Mouse (Mus musculus): ENCODE data around the gene Tnfsf13. TPM values are rescaled to one million over a fixed set of nuclear protein-coding genes. Genes with fewer than 3 reads are reported as not detected.

Gene Tnfsf13
- total RNA-seq (2023), result not detected

DNA sequence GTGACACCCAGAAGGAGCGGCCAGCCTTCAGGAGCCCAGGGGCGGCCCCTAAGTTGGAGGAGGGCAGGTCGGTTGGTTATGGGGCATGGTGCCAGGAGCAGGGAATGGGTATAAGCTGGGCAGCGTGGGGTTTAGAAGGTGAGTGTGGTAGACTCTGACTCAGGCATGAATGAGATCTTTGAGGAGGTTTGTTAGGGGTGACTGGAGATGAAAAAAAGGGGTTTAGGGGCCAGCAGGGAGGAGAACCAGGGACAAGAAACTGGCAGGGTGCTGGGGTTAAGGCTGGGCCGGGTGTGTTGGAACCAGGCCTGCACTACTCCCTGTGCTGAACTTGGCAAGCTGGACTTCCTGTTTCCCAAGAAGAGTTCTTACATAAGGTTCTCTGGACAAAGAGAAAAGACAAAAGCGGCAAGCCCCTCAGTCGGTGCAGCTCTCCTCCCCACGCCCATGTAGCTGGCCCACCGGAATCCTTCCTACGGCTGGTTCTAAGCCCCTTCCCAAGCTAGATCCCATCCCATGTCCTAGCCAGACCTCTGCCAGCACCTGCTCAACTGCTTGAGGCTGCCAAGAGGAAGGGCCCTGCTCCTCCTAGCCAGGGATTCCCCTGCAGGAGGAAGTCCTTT, at the start of gene Tnfsf13:
Gene Tnfsf13 (minus strand): TSS at position 259 of the 623 bp plus-strand sequence.

DNA sequence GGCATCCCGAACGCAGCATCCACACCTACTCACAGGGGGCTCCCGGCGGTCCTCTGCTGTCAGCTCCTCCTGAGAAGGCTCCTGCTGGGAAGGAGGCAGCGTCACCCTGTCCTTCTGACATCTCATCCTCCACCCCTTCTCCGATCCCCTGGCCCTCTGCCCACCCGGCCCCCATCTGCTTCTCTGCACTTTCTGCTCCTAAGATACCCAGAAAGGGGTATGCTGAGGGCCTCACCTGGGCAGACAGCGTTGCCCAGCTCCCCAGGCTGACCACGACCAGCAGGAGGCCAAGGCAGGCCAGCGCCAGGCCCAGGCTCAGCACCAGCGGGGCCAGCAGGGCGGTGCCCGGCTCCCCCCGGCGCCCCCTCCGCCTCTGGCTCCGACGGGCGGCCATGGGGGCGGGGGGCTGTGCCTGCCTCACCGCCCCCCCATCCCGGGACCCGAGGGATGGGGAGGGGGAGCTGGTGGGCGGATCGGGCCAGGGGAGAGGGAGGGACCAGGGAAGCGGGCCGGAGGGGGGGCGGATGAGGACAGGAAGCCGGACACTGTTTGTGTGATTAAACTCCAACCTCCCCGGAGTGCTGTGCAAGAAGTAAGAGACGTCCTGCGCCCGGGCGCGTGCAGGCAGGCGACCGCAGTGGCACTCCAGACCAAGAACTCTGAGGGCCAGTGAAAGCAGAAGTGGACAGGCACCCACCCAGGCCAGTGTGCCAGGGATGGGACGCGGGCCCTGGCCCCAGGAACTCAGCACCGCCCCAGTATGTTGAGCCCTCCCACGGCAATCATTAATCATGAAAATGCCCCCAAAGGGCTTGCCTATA, 10.0 kb upstream of the Tnfsf13 start, which contains the start of the genes Tnfsf12 and Tnfsfm13:
Gene Tnfsf12 (minus strand): TSS at position 489 of the 821 bp plus-strand sequence.
Gene Tnfsfm13 (minus strand): TSS at position 738 of the 821 bp plus-strand sequence.

DNA sequence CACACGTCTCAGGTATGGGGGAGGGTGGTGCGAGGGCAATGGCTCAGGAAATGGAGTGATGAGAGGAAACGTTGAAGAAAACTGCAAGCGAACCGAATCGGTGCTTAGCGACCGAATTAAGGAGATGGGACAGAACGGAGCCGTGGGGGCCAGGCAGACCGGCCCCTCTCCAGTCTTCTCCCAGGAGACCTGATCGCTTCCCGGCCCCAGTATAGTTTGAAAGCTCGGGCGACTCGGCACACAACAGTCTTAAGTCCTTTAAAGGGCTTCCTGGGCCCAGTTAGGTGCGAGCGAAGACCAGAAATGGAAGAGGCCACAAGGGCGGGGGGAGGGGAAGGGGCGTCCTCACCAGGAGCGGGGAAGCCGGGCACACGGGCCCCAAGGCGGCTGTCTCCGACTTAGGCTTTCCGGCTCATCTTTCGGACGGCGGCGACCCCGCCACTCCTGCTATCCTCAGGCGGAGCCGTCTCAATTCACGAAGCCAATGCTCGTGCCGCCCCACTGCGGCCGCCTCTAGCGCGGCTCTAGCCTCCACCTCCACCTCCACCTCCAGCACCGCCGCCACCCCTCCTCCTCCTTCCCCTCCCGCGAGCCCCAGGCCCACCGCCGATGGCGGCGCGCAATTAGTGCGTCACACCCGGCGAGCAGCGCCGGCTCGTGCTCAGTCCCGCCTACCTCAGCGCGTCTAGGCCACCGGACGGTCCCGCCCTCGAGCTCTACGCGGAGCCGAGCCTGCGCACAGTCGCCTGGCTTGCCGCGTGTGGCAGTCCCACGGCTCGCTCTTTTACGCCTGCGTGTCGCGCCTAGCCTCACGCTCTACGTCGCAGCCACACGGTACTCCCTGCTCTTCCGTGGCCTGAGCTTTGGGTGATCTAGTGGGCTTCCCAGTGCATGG, 4.0 kb downstream of the Tnfsf13 start, which contains the start of gene Senp3:
Gene Senp3 (minus strand): TSS at position 771 of the 895 bp plus-strand sequence.

DNA sequence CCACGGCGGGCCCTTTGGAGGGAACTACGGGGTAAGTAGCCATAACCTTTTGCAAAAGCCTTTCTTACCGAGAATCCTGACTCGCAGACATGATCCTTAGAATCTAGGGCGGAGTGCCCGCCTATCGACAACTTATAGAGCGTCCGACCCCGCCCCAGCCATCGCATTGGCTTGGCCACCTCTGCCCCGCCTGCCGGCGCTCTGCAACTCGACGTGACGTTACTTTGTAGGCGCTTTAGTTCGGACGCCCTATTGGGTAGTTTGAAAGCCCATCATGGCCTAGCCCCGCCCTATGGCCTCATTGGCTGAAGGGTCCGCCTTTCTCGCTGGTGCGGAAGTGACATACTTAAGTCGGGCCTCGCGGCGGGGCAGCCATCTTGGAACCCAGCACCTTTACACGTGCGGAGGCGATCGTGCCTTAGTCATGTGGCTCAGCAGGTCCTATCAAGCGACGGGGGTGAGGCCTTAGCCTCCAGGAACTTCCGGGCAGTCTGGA, 13.3 kb downstream of the Tnfsf13 start, which contains the start of gene Eif4a1:
Gene Eif4a1 (minus strand): TSS at position 213 of the 496 bp plus-strand sequence.

DNA sequence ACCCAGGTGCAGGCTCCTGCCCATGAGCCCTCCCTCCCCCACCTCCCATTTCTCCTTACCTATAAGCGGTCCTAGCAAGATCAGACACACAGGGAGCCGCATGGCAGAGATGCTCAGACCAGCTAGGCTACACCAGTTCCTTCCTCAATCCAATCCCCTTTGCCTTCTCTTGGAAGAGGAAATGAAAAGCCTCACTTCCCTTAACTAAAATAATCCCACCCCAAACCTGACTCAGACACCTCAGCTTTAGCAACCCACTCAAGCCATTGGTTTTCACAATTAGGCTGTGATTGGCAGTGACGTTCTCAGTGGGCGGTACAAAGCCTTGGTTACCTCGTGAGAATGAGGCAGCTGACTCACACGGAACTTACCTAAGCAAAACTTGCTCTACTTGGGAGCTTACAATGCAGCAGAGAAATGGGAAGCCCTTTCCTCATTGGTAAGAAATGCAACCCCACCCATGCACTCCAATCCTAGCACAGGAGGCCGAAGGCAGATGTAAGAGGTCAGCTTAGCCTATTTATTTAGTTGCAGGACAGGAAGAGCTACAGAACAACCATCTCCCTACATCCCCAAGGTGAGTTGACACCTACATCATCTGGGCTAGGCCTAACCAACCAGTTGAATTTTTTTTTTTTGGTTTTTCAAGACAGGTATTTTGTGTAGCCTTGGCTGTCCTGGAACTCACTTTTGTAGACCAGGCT, 19.5 kb downstream of the Tnfsf13 start, which contains the start of gene Cd68:
Gene Cd68 (minus strand): TSS at position 193 of the 704 bp plus-strand sequence.

DNA sequence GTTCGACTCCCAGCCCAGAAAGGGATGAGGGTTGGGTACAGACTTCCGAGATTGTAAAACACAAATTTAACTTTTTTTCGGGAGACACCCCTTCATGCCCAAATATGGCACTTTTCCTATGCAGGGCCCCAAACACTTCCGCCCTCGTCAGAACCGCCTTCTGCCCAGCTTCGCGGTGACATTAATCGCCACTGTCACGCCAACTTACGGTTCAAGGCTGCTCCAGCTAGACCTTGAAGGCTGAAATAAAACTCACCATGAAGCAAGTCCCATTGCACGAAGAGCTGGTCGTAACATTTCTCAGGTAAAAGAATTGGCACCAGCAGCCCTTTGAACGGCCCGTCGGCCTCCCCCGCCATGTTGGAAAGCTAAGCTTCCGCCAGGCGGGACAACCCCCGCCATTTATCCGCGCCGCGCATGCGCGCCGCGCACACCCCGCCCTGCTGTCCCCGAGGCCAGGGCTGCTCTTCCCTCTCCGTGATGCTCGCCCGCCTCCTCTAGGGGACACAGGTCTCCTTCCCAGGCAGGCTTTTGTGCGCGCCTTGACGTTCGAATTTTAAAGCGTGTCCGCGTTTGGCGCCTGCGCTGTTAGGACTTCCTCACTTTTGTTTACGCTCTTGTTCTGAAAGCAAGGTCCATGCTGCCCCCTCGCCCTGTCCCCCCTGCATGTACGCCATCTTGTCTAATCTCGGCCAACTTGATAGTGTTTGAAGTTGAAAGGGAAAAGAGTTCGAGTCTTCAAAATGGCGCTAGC, 23.2 kb downstream of the Tnfsf13 start, which contains the start of gene Mpdu1:
Gene Mpdu1 (minus strand): TSS at position 430 of the 754 bp plus-strand sequence.

DNA sequence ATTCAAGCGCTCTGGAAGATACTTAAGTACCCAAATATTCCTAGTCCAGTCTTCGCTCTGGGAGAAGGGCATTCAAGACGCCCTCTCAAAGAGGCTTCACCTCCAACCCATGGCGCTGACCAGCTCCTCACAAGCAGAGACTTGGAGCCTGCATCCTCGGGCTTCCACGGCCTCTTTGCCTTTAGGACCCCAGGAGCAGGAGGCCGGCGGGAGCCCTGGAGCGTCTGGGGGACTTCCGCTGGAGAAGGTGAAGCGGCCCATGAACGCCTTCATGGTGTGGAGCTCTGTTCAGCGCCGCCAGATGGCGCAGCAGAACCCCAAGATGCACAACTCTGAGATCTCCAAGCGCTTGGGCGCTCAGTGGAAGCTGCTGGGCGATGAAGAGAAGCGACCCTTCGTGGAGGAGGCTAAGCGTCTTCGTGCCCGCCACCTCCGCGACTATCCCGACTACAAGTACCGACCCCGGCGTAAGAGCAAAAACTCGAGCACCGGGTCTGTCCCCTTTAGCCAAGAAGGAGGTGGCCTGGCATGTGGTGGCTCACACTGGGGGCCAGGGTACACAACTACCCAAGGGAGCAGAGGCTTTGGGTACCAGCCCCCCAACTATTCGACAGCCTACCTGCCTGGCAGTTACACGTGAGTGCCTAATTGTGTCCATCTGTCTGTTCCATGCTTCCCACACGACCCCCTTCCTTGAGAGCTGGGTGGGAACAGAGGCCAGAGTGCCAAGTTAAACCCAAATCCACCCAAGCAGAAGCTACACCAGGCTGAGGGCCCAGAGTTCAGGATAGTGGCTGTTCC, 30.1 kb downstream of the Tnfsf13 start, which contains the start of gene Sox15:
Gene Sox15 (plus strand): TSS at position 51 of the 801 bp plus-strand sequence.

Other genes starting within 250 kb of the Tnfsf13 start
- gene Dnah2, start 136.7 kb downstream of the Tnfsf13 start, total RNA-seq (2023), result 0.09 TPM
- gene Efnb3, start 125.6 kb downstream of the Tnfsf13 start, total RNA-seq (2023), result 0.46 TPM
- gene Wrap53, start 105.5 kb downstream of the Tnfsf13 start, total RNA-seq (2023), result 11.6 TPM
- 157 TPM for gene Trp53, start 105.4 kb downstream of the Tnfsf13 start, total RNA-seq (2023)
- gene Atp1b2, start 79.8 kb downstream of the Tnfsf13 start, total RNA-seq (2023), result 0.21 TPM
- not detected for gene Shbg, start 67.9 kb downstream of the Tnfsf13 start, total RNA-seq (2023)
- gene Sat2, start 63.8 kb downstream of the Tnfsf13 start, total RNA-seq (2023), result not detected
- 68.8 TPM for gene Fxr2, start 52.8 kb downstream of the Tnfsf13 start, total RNA-seq (2023)
- gene Sox15, start 30.5 kb downstream of the Tnfsf13 start, total RNA-seq (2023), result not detected
- gene Mpdu1, start 23.1 kb downstream of the Tnfsf13 start, total RNA-seq (2023), result 60.5 TPM
- gene Cd68, start 19.6 kb downstream of the Tnfsf13 start, total RNA-seq (2023), result 7.5 TPM
- gene Eif4a1, start 13.4 kb downstream of the Tnfsf13 start, total RNA-seq (2023), result 892 TPM
- 129 TPM for gene Senp3, start 3.7 kb downstream of the Tnfsf13 start, total RNA-seq (2023)
- not detected for gene Tnfsf12, start 10.1 kb upstream of the Tnfsf13 start, total RNA-seq (2023)
- not detected for gene Tnfsfm13, start 10.3 kb upstream of the Tnfsf13 start, total RNA-seq (2023)
- gene Polr2a, start 72.9 kb upstream of the Tnfsf13 start, total RNA-seq (2023), result 188 TPM
- not detected for gene Slc35g3, start 76.2 kb upstream of the Tnfsf13 start, total RNA-seq (2023)
- gene Zbtb4, start 80.1 kb upstream of the Tnfsf13 start, total RNA-seq (2023), result 52.4 TPM
- gene Chrnb1, start 110.2 kb upstream of the Tnfsf13 start, total RNA-seq (2023), result 3.1 TPM
- gene Fgf11, start 116.1 kb upstream of the Tnfsf13 start, total RNA-seq (2023), result not detected
- gene Tmem102, start 119.8 kb upstream of the Tnfsf13 start, total RNA-seq (2023), result not detected
- not detected for gene Gm39566, start 129.5 kb upstream of the Tnfsf13 start, total RNA-seq (2023)
- not detected for gene Spem2, start 132.7 kb upstream of the Tnfsf13 start, total RNA-seq (2023)
- gene Spem1, start 136.4 kb upstream of the Tnfsf13 start, total RNA-seq (2023), result not detected
- 0.49 TPM for gene Nlgn2, start 152.0 kb upstream of the Tnfsf13 start, total RNA-seq (2023)
- 20.8 TPM for gene Tmem256, start 152.7 kb upstream of the Tnfsf13 start, total RNA-seq (2023)
- gene Plscr3, start 160.6 kb upstream of the Tnfsf13 start, total RNA-seq (2023), result 18.2 TPM
- gene Tnk1, start 172.9 kb upstream of the Tnfsf13 start, total RNA-seq (2023), result not detected
- gene Tmem95, start 192.2 kb upstream of the Tnfsf13 start, total RNA-seq (2023), result not detected
- 1.0 TPM for gene Kctd11, start 195.6 kb upstream of the Tnfsf13 start, total RNA-seq (2023)
- gene Acap1, start 209.8 kb upstream of the Tnfsf13 start, total RNA-seq (2023), result 435 TPM
- 2.8 TPM for gene 2810408A11Rik, start 215.2 kb upstream of the Tnfsf13 start, total RNA-seq (2023)
- gene Neurl4, start 215.3 kb upstream of the Tnfsf13 start, total RNA-seq (2023), result 44.9 TPM
- 145 TPM for gene Gps2, start 228.1 kb upstream of the Tnfsf13 start, total RNA-seq (2023)
- gene Eif5a, start 236.2 kb upstream of the Tnfsf13 start, total RNA-seq (2023), result 317 TPM